Mouse (Mus musculus) ZHBTc4 (cell line): ENCODE data around the gene Cdk5rap1.
A peak's percentile ranks its signal among the peaks of the same experiment; 100 is the strongest.
"Not testable (repeated sequence)": the region's sequence is repeated elsewhere in the genome, so short reads cannot be mapped to it uniquely, and the experiment has no call there.

Source experiments
- DNase-seq: peaks from one replicate; pipeline ENCODE4 v3.0.0-alpha.2; 2011; ENCODE audit warnings: low read depth, low spot score

Cdk5rap1 gene

GRCm38 (mm10) chr2:154374807-154375601 lies 2.2 kb upstream of the Cdk5rap1 start:
- DNase-seq, result no peak

DNA sequence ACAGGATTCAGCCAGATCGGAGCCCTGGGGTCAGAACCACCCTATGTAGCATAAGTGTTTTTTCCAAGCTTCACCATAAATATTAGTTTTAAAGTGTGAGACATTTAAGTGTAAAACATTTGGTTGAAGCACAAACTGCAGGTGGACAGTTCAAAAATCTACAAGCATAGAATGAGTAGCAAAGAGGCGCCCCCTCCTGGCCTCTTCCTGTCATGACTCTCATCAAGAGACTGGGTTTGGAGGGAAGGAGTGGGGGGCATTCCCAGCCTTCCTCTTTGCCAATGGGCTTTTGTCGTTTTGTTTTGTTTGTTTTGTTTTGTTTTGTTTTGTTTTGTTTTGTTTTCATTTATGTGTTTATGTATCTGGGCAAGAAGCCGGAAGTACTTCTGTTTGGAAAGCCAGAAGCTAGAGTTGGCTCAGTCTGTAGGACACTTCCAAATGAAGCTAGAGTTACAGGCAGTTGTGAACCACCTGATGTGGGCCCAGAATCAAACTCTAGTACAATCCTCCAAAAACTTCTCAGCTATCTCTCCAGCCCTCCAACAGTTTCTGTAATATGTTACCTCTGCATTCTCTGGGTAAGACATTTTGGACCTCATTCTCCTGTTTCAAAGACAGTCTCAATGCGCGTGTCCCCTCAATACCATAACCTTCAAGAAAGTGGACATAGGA lies 1.3 kb upstream of the Cdk5rap1 start:
- peak; percentile 85 for DNase-seq

DNA sequence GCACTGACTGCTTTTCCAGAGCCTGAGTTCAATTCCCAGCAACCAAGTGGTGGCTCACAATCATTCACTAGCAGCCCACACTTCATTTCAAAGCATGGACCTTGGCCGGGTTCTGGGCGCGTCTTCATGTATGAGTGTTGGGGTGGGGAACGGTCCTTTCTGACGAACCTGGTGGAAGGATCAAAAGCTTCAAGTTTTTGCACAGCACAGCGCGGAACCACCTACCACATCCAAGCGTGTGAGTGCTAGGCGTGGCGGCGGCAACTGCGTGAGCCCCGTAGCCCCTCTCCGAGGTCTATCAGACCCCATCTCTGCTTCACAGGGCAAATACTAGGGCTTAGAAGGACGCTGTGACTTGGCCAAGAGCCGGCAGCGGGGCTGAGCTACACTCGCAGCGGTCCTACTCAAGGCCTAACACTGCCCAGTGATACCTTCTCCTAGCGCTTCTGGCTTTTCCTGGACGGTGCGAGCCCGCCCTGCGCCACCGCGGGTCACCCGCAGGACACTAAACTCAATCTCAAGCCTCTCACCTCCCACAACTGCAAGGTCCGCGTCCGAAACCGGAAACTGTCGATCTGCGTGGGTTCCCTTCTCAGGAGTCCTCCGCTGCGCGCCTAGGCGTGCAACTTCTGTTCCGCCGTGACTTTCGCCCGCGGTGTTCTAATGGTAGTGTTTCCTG lies 520 bp downstream of the Cdk5rap1 start:
- peak; percentile 96 for DNase-seq

GRCm38 (mm10) chr2:154367510-154367909 lies 5.3 kb downstream of the Cdk5rap1 start:
- DNase-seq, result no peak

DNA sequence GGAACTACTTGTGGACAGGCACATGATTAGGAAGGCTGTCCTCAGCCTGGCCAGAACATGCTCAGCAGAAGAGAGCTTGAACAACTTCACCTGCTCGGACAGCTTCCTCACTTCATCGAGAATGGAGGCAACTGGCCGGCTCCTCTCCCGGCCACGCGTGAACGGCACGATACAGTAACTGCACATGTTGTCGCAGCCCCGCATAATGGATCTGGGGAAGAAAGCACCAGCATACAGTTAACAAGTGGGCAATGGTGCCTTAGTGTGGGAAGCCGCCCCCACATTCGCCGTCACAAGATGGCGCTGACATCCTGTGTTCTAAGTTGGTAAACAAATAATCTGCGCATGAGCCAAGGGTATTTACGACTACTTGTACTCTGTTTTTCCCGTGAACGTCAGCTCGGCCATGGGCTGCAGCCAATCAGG lies 18.8 kb downstream of the Cdk5rap1 start:
- DNase-seq, result not testable (repeated sequence)

GRCm38 (mm10) chr2:154348152-154348551 lies 24.7 kb downstream of the Cdk5rap1 start:
- DNase-seq, result no peak

- peak; percentile 19 for DNase-seq
Measured at GRCm38 (mm10) chr2:154339356-154339755, 33.5 kb downstream of the Cdk5rap1 start.

DNA sequence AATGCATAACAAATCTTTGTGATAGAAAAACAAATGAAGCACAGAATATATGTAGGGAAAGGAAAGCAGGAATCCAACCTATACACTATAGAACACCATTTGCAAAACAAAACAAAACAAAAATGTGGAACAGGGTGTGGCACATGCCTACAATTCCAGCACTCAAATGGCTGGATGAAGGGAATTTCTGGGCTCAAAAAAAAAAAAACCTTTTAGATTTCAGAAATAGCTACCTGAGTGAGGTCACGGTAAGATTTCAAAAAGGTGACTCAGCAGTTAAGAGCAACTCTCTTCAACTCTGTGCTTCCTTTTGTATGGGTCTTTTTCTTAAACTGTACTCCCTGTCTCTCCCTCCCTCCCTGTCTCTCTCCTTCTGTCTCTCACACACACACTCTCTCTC lies 34.6 kb downstream of the Cdk5rap1 start:
- peak; percentile 83 for DNase-seq

GRCm38 (mm10) chr2:154335572-154335971 lies 37.2 kb downstream of the Cdk5rap1 start:
- peak; percentile 67 for DNase-seq

DNA sequence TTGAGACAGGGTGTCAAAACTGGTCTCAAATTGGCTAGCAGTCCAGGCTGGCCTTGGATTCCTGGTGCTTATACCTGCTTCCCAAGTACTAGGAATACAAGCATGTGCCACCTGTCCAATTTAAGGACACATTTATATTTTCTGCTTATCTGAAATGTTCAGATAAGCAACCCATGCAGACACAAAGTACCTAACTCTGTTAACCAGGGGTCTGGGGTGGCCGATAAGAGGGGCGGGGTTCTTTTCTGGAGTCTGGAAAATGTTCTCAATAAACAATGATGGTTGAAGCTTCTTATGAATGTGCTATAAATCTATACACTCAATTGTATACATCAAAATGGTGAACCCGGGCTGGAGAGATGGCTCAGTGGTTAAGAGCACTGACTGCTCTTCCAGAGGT lies 46.0 kb downstream of the Cdk5rap1 start:
- no peak for DNase-seq

GRCm38 (mm10) chr2:154313771-154314170 lies 59.0 kb downstream of the Cdk5rap1 start:
- not testable (repeated sequence) for DNase-seq

DNA sequence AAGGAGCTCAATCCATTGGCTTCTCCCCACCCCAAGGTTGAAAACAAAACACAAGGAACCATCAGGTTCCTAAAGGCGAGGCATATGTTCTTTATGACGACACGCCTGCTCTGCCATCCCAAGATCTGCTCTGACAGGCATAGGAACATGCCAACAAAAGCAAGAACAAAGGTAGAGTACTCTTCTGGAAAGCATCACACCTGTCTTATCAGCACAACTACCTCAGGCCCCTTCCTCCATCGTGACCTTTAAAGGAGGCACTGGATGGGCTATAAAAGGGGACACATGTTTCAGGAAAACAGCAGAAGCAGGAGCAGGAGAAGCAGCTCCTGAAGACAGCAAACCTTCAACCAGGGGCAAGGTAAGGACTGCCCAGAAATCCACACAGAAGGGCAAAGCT lies 65.9 kb downstream of the Cdk5rap1 start, which contains the start of gene Bpifb9b:
Bpifb9b (plus strand) TSS at position 301 of the 400 bp plus-strand sequence.
- DNase-seq, result not testable (repeated sequence)

GRCm38 (mm10) chr2:154304604-154305003 lies 68.2 kb downstream of the Cdk5rap1 start:
- not testable (repeated sequence) for DNase-seq

DNA sequence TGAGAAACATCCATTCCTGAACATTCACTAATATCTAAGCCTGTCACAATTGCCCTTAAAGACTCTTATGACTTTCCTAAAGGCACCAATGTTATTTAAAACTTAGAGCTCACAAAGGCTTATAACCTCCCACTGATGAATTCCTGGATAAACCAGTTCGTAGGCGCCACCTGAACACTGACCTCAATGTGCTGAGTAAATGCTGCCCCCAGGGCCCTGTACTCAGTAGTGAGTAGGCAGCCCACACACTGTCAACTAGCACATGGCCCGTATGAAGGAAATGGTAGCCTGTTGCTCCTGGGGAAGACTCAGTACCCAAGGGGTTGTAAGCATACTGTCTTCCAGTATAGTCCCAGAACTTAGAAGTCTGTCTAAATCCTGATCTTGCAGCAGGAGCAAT lies 71.0 kb downstream of the Cdk5rap1 start:
- no peak for DNase-seq

DNA sequence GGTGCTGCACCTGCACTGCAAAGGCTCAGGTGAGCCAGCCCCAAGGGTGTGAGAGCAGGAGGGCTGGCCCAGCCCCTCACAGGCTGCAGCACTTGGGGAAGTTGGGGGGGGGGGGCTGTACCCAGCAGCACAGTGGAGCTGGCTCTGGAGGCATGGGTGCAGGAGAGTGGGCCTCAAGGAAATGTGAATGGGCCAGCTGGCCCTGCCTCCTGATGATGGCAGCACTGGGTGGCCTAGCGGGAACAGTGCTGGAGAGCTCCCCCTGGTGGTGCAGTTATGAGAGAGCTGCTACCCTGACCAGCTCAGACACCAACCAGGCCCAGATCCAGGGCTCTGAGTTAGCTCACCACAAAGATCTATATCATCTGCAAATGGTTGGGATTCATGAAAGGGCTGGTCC lies 72.3 kb downstream of the Cdk5rap1 start:
- DNase-seq, result peak; percentile 87

DNA sequence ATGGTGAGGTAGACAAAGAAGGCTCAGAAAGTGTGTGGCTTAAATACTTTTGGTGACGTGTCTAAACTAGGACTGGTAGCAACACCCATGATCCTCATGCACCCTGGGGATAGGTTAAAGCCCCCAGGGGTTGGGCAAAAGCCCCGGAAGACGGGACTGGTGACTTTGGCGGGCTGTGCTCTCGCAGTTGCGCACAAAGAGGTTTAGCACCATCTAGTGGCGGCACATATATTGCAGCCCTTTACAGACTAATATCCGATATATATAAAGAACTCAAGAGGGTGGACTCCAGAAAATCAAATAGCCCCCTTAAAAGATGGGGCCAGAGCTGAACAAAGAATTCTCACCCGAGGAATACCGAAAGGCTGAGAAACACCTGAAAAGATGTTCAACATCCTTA lies 78.1 kb downstream of the Cdk5rap1 start:
- peak; percentile 79 for DNase-seq

GRCm38 (mm10) chr2:154292833-154293232 lies 80.0 kb downstream of the Cdk5rap1 start:
- DNase-seq, result no peak

DNA sequence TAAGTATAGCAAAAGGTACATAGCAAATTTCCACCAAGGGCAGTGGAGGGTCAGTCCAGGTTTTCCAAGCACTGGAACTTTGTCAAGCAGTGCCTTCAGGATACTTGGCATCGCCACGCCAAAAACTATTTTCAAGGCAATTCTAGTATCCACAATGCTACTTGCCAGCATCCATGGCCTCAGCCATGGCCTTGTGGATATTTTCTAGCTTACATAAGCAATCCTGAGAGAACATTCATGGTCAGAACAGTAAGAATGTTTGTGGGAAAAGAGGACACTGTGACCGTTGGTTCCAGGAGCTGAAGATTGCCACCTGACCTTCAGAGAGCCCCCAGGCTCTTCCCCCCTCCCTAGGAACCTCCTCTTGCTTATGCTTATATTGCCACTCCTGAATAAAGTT lies 80.9 kb downstream of the Cdk5rap1 start:
- DNase-seq, result not testable (repeated sequence)
